Mouse (Mus musculus) A20 (cell line): ENCODE measurements at regions not wholly inside any gene's neighbourhood (a gene's known extent, or its start where the extent isn't known, plus 50 kb on each side); places are given as distances from the start of the nearest gene placed in this dataset.

Experiments
- DNase-seq: peaks from one replicate; pipeline ENCODE4 v3.0.0-alpha.2; 2011; ENCODE audit warnings: low read depth, low spot score

- DNase-seq = no peak
Measured at GRCm38 (mm10) chr7:39866674-39867428, 349.3 kb downstream of the Zfp619 start.

GRCm38 (mm10) chr7:39867451-39867850 lies 349.9 kb downstream of the Zfp619 start:
- no peak for DNase-seq

- no peak for DNase-seq
Measured at GRCm38 (mm10) chr7:39882113-39882512, 364.5 kb downstream of the Zfp619 start.

GRCm38 (mm10) chr7:39894208-39894896 lies 376.8 kb downstream of the Zfp619 start:
- DNase-seq = no peak

- no peak for DNase-seq
Measured at GRCm38 (mm10) chr7:39896918-39897317, 379.4 kb downstream of the Zfp619 start.

GRCm38 (mm10) chr7:39898268-39898667 lies 380.7 kb downstream of the Zfp619 start:
- DNase-seq = no peak

- no peak for DNase-seq
Measured at GRCm38 (mm10) chr7:39933946-39934345, 416.4 kb downstream of the Zfp619 start.

- DNase-seq = no peak
Measured at GRCm38 (mm10) chr7:39937262-39937661, 419.7 kb downstream of the Zfp619 start.

GRCm38 (mm10) chr7:39942262-39942900 lies 424.8 kb downstream of the Zfp619 start:
- DNase-seq = no peak

GRCm38 (mm10) chr7:39954110-39954509 lies 436.5 kb downstream of the Zfp619 start:
- no peak for DNase-seq

- DNase-seq = no peak
Measured at GRCm38 (mm10) chr7:39954931-39955330, 437.4 kb downstream of the Zfp619 start.

- no peak for DNase-seq
Measured at GRCm38 (mm10) chr7:39978121-39978520, 460.6 kb downstream of the Zfp619 start.

- no peak for DNase-seq
Measured at GRCm38 (mm10) chr7:39981647-39982046, 464.1 kb downstream of the Zfp619 start.
